Mouse (Mus musculus) E14TG2a.4 (cell line): ENCODE results near the gene Cnp.

Experiments used
- H3K27me3 ChIP-seq: 2 replicates; pipeline ENCODE4 v1.6.1; 2014; ENCODE audit warnings: low read length, control low read depth; ENCODE audit not compliant: insufficient read depth
- H3K36me3 ChIP-seq: 2 replicates; pipeline ENCODE4 v1.6.1; 2014; ENCODE audit warnings: low read length, control low read depth; ENCODE audit not compliant: insufficient read depth
- H3K4me1 ChIP-seq: replicated peaks from 2 replicates; pipeline ENCODE4 v1.6.1; 2014; ENCODE audit warnings: low read depth, low read length, control low read depth
- H3K4me3 ChIP-seq: replicated peaks from 2 replicates; pipeline ENCODE4 v1.5.1; 2014; ENCODE audit warnings: mild to moderate bottlenecking, low read length
- H3K9me3 ChIP-seq: 2 replicates; pipeline ENCODE4 v1.6.1; 2014; ENCODE audit warnings: low read length, control low read depth
- CTCF ChIP-seq: conservative IDR thresholded peaks from 2 replicates; pipeline ENCODE4 v1.5.1; 2014; ENCODE audit warnings: low read length
- NANOG ChIP-seq: IDR thresholded peaks from 2 replicates; pipeline ENCODE4 v1.6.1; 2014; ENCODE audit warnings: borderline replicate concordance, low read length, mixed read lengths
- POU5F1 ChIP-seq: IDR thresholded peaks from 2 replicates; pipeline ENCODE4 v1.6.1; 2014; ENCODE audit warnings: low read length, borderline replicate concordance

Cnp gene

DNA sequence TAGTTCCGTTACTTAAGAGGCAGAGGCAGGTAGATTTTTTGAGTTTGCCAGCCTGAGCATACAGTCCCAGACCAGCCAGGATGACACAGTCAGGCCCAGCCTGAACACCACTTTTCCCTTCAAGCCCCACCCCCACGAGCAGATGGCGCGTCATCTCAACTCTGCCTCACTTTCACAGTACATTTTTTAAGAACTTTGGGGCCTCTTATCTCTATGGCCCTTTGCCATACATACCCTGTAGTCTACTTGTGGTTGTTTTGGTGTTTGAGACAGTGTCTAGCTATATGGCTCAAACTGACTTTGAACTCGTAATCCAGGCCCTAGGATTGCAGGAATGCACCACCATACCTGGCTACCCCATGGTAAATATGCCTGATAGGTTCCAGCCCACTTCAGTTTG is 53.4 kb downstream of the Cnp start:
- Histone ChIP-seq H3K27me3 (no peaks in the 10 kb centered on the region), H3K4me3 (no peak overlapping the region), H3K4me1 (peaks cover 58% of the 10 kb centered on the region), H3K36me3 (peaks cover 30% of the 10 kb centered on the region), H3K9me3 (no peaks in the 10 kb centered on the region)
- TF ChIP-seq NANOG = no peak
- no peak for TF ChIP-seq POU5F1

- H3K27me3 ChIP-seq = no peaks in the 10 kb centered on the region
- peaks cover 54% of the 10 kb centered on the region for H3K4me1 ChIP-seq
- no peaks in the 10 kb centered on the region for H3K9me3 ChIP-seq
- H3K36me3 ChIP-seq = peaks cover 29% of the 10 kb centered on the region
- TF ChIP-seq CTCF (no peak), POU5F1 (no peak), NANOG (no peak)
- no peak overlapping the region for H3K4me3 ChIP-seq
These were observed 54.2 kb downstream of the Cnp start for GRCm38 (mm10) chr11:100628862-100629352.

- TF ChIP-seq CTCF = no peak
- no peak for TF ChIP-seq POU5F1
- TF ChIP-seq NANOG = no peak
- Histone ChIP-seq H3K4me3 (no peak overlapping the region), H3K36me3 (no peaks in the 10 kb centered on the region), H3K9me3 (no peaks in the 10 kb centered on the region), H3K4me1 (peaks cover 27% of the 10 kb centered on the region), H3K27me3 (peaks cover 27% of the 10 kb centered on the region)
These were observed 59.8 kb downstream of the Cnp start for GRCm38 (mm10) chr11:100634530-100634929.

- Histone ChIP-seq H3K36me3 (no peaks in the 10 kb centered on the region), H3K27me3 (peaks cover 61% of the 10 kb centered on the region), H3K4me1 (peaks cover 22% of the 10 kb centered on the region), H3K4me3 (peak overlapping the region; percentile 78), H3K9me3 (no peaks in the 10 kb centered on the region)
- TF ChIP-seq POU5F1 (no peak), CTCF (peak; percentile 20)
These were observed 65.6 kb downstream of the Cnp start for GRCm38 (mm10) chr11:100640159-100640906.
